Mouse (Mus musculus): ENCODE measurements around the gene Lrp4. TPM values are rescaled to one million over a fixed set of nuclear protein-coding genes. Genes with fewer than 3 reads are reported as not detected.

Gene Lrp4
- polyA plus RNA-seq, 1 experiment from 2014 or later = 8.0 TPM

DNA sequence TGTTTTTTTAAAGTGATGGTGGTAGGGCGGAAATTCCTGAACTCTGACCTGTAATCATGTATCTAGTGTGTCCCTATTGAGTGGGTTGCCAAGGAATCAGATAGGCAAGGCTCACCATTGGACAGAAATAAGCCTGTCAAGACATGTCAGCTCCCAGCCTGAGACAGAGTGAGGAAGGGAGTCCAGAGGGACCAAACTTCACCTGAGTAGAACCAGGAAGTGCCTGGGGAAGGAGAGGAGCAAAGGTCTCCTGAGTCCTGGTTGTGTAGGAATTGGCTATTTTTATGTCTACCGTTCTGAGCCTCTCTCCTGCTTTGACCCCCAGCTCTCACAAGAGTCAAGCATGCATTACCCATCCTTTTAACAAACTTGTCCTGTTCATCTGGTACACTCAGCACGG, 8.6 kb downstream of the Lrp4 start:
- no peaks in the 10 kb centered on the region for H3K27me3 ChIP-seq (ENCODE audit: control insufficient read depth, insufficient read depth, low read length)
- no peak for ATAC-seq (ENCODE audit: low FRiP score, low TSS enrichment)
- H3K9ac ChIP-seq (ENCODE audit: low read depth, low read length) = no peak overlapping the region
- 85% methylated on average over 3 of the region's 3 CpGs for WGBS
- no peak overlapping the region for H3K4me3 ChIP-seq (ENCODE audit: low read length)
- H3K9me3 ChIP-seq (ENCODE audit: control insufficient read depth, low read length) = no peaks in the 10 kb centered on the region
- H3K4me2 ChIP-seq (replicated peaks; ENCODE audit: low read depth, low read length) = no peak overlapping the region
- peaks cover 29% of the 10 kb centered on the region for H3K4me1 ChIP-seq (ENCODE audit: control insufficient read depth, insufficient read depth, low read length)
- peaks cover 1% of the 10 kb centered on the region; the same call in 1 of the 2 replicates for H3K36me3 ChIP-seq (ENCODE audit: control insufficient read depth, insufficient read depth, low read length)
- H3K27ac ChIP-seq (ENCODE audit: low read depth, low read length) = no peak overlapping the region

DNA sequence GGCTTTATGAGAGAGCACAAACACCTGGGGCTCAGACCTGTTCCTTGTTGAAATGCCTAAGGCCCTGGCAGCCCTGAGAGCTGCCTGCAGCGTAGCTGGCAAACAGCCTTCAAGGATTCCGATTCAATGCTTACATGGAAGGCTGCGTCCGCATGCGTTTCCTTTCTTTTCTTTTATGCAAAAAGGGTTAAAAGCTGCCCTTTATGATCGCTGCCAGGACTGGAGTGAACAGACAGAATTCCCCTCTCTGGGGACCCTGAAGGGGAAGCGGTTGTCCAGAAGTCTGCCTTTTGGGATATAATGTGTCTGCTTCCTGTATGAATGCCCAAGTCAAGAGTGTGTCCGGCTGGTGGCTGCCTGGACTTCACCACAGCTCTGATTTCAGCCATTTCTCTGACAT, 10.3 kb downstream of the Lrp4 start:
- H3K9ac ChIP-seq (ENCODE audit: low read depth, low read length) = no peak overlapping the region
- H3K4me2 ChIP-seq (replicated peaks; ENCODE audit: low read depth, low read length) = no peak overlapping the region
- 64% methylated on average over 8 of the region's 8 CpGs for WGBS
- no peaks in the 10 kb centered on the region for H3K27me3 ChIP-seq (ENCODE audit: control insufficient read depth, insufficient read depth, low read length)
- no peaks in the 10 kb centered on the region for H3K9me3 ChIP-seq (ENCODE audit: control insufficient read depth, low read length)
- peaks cover 6% of the 10 kb centered on the region; the same call in 1 of the 2 replicates for H3K36me3 ChIP-seq (ENCODE audit: control insufficient read depth, insufficient read depth, low read length)
- ATAC-seq (ENCODE audit: low FRiP score, low TSS enrichment) = 0 out of 2 replicates have a peak, but pooled peaks have one; percentile 22
- H3K4me3 ChIP-seq (ENCODE audit: low read length) = no peak overlapping the region
- peaks cover 13% of the 10 kb centered on the region for H3K4me1 ChIP-seq (ENCODE audit: control insufficient read depth, insufficient read depth, low read length)
- H3K27ac ChIP-seq (ENCODE audit: low read depth, low read length) = peak overlapping the region; percentile 9; the same call in 1 of the 2 replicates

GRCm38 (mm10) chr2:91470055-91470647, 12.8 kb downstream of the Lrp4 start:
- Histone ChIP-seq H3K9ac (ENCODE audit: low read depth, low read length) (no peak overlapping the region), H3K36me3 (ENCODE audit: control insufficient read depth, insufficient read depth, low read length) (peaks cover 21% of the 10 kb centered on the region)
- ATAC-seq (ENCODE audit: low FRiP score, low TSS enrichment) = no peak

GRCm38 (mm10) chr2:91474358-91474757, 17.0 kb downstream of the Lrp4 start:
- Histone ChIP-seq H3K9me3 (ENCODE audit: control insufficient read depth, low read length) (no peaks in the 10 kb centered on the region), H3K36me3 (ENCODE audit: control insufficient read depth, insufficient read depth, low read length) (peaks cover 56% of the 10 kb centered on the region), H3K27ac (ENCODE audit: low read depth, low read length) (peak overlapping the region; percentile 65; the same call in 1 of the 2 replicates), H3K4me3 (ENCODE audit: low read length) (no peak overlapping the region), H3K9ac (ENCODE audit: low read depth, low read length) (no peak overlapping the region), H3K27me3 (ENCODE audit: control insufficient read depth, insufficient read depth, low read length) (no peaks in the 10 kb centered on the region), H3K4me2 (replicated peaks; ENCODE audit: low read depth, low read length) (0 out of 2 replicates have a peak overlapping the region, but pooled peaks have one; percentile 8), H3K4me1 (ENCODE audit: control insufficient read depth, insufficient read depth, low read length) (peaks cover 20% of the 10 kb centered on the region; the same call in 1 of the 2 replicates)
- peak; percentile 61 for ATAC-seq (ENCODE audit: low FRiP score, low TSS enrichment)
- 48% methylated on average over 12 of the region's 12 CpGs for WGBS

More at GRCm38 (mm10) chr2:91470055-91470647, 12.8 kb downstream of the Lrp4 start:
- no peak overlapping the region for H3K4me3 ChIP-seq (ENCODE audit: low read length)
- peaks cover 16% of the 10 kb centered on the region; the same call in 1 of the 2 replicates for H3K4me1 ChIP-seq (ENCODE audit: control insufficient read depth, insufficient read depth, low read length)
- no peak overlapping the region for H3K4me2 ChIP-seq (replicated peaks; ENCODE audit: low read depth, low read length)
- 53% methylated on average over 7 of the region's 7 CpGs for WGBS
- H3K27me3 ChIP-seq (ENCODE audit: control insufficient read depth, insufficient read depth, low read length) = no peaks in the 10 kb centered on the region
- H3K27ac ChIP-seq (ENCODE audit: low read depth, low read length) = no peak overlapping the region
- no peaks in the 10 kb centered on the region for H3K9me3 ChIP-seq (ENCODE audit: control insufficient read depth, low read length)

- Histone ChIP-seq H3K27me3 (ENCODE audit: control insufficient read depth, insufficient read depth, low read length) (no peaks in the 10 kb centered on the region), H3K9ac (ENCODE audit: low read depth, low read length) (no peak overlapping the region), H3K9me3 (ENCODE audit: control insufficient read depth, low read length) (no peaks in the 10 kb centered on the region), H3K4me1 (ENCODE audit: control insufficient read depth, insufficient read depth, low read length) (peaks cover 15% of the 10 kb centered on the region; the same call in 1 of the 2 replicates), H3K4me2 (replicated peaks; ENCODE audit: low read depth, low read length) (no peak overlapping the region), H3K27ac (ENCODE audit: low read depth, low read length) (no peak overlapping the region), H3K4me3 (ENCODE audit: low read length) (no peak overlapping the region), H3K36me3 (ENCODE audit: control insufficient read depth, insufficient read depth, low read length) (peaks cover 59% of the 10 kb centered on the region)
- 51% methylated on average over 7 of the region's 7 CpGs for WGBS
- no peak for ATAC-seq (ENCODE audit: low FRiP score, low TSS enrichment)
Observed at GRCm38 (mm10) chr2:91475791-91476190, 18.5 kb downstream of the Lrp4 start.

GRCm38 (mm10) chr2:91476251-91476661, 18.9 kb downstream of the Lrp4 start:
- Histone ChIP-seq H3K27me3 (ENCODE audit: control insufficient read depth, insufficient read depth, low read length) (no peaks in the 10 kb centered on the region), H3K9ac (ENCODE audit: low read depth, low read length) (no peak overlapping the region), H3K4me2 (replicated peaks; ENCODE audit: low read depth, low read length) (no peak overlapping the region), H3K4me1 (ENCODE audit: control insufficient read depth, insufficient read depth, low read length) (peaks cover 15% of the 10 kb centered on the region; the same call in 1 of the 2 replicates), H3K4me3 (ENCODE audit: low read length) (no peak overlapping the region), H3K27ac (ENCODE audit: low read depth, low read length) (no peak overlapping the region), H3K9me3 (ENCODE audit: control insufficient read depth, low read length) (no peaks in the 10 kb centered on the region), H3K36me3 (ENCODE audit: control insufficient read depth, insufficient read depth, low read length) (peaks cover 58% of the 10 kb centered on the region)
- WGBS = 53% methylated on average over 17 of the region's 17 CpGs
- no peak for ATAC-seq (ENCODE audit: low FRiP score, low TSS enrichment)

GRCm38 (mm10) chr2:91476841-91477240, 19.5 kb downstream of the Lrp4 start:
- no peak overlapping the region for H3K4me3 ChIP-seq (ENCODE audit: low read length)
- no peaks in the 10 kb centered on the region for H3K9me3 ChIP-seq (ENCODE audit: control insufficient read depth, low read length)
- H3K9ac ChIP-seq (ENCODE audit: low read depth, low read length) = no peak overlapping the region
- H3K27ac ChIP-seq (ENCODE audit: low read depth, low read length) = no peak overlapping the region
- peaks cover 15% of the 10 kb centered on the region; the same call in 1 of the 2 replicates for H3K4me1 ChIP-seq (ENCODE audit: control insufficient read depth, insufficient read depth, low read length)
- H3K4me2 ChIP-seq (replicated peaks; ENCODE audit: low read depth, low read length) = no peak overlapping the region
- H3K36me3 ChIP-seq (ENCODE audit: control insufficient read depth, insufficient read depth, low read length) = peaks cover 60% of the 10 kb centered on the region
- 48% methylated on average over 7 of the region's 7 CpGs for WGBS
- H3K27me3 ChIP-seq (ENCODE audit: control insufficient read depth, insufficient read depth, low read length) = no peaks in the 10 kb centered on the region
- no peak for ATAC-seq (ENCODE audit: low FRiP score, low TSS enrichment)

GRCm38 (mm10) chr2:91480399-91480801, 23.1 kb downstream of the Lrp4 start:
- Histone ChIP-seq H3K4me2 (replicated peaks; ENCODE audit: low read depth, low read length) (no peak overlapping the region), H3K9ac (ENCODE audit: low read depth, low read length) (no peak overlapping the region), H3K4me1 (ENCODE audit: control insufficient read depth, insufficient read depth, low read length) (peaks cover 5% of the 10 kb centered on the region; the same call in 1 of the 2 replicates), H3K9me3 (ENCODE audit: control insufficient read depth, low read length) (no peaks in the 10 kb centered on the region), H3K36me3 (ENCODE audit: control insufficient read depth, insufficient read depth, low read length) (peaks cover 58% of the 10 kb centered on the region), H3K27me3 (ENCODE audit: control insufficient read depth, insufficient read depth, low read length) (no peaks in the 10 kb centered on the region), H3K4me3 (ENCODE audit: low read length) (no peak overlapping the region), H3K27ac (ENCODE audit: low read depth, low read length) (no peak overlapping the region)
- 94% methylated on average over 9 of the region's 9 CpGs for WGBS
- no peak for ATAC-seq (ENCODE audit: low FRiP score, low TSS enrichment)

GRCm38 (mm10) chr2:91480805-91481514, 23.6 kb downstream of the Lrp4 start:
- Histone ChIP-seq H3K9me3 (ENCODE audit: control insufficient read depth, low read length) (no peaks in the 10 kb centered on the region), H3K4me1 (ENCODE audit: control insufficient read depth, insufficient read depth, low read length) (peaks cover 4% of the 10 kb centered on the region; the same call in 1 of the 2 replicates), H3K4me3 (ENCODE audit: low read length) (no peak overlapping the region), H3K36me3 (ENCODE audit: control insufficient read depth, insufficient read depth, low read length) (peaks cover 59% of the 10 kb centered on the region), H3K4me2 (replicated peaks; ENCODE audit: low read depth, low read length) (no peak overlapping the region), H3K27me3 (ENCODE audit: control insufficient read depth, insufficient read depth, low read length) (no peaks in the 10 kb centered on the region), H3K9ac (ENCODE audit: low read depth, low read length) (no peak overlapping the region), H3K27ac (ENCODE audit: low read depth, low read length) (no peak overlapping the region)
- 65% methylated on average over 6 of the region's 6 CpGs for WGBS
- ATAC-seq (ENCODE audit: low FRiP score, low TSS enrichment) = peak; percentile 40; the same call in 1 of the 2 replicates
